Mouse (Mus musculus): ENCODE data around the gene Rab14. TPM values are rescaled to one million over a fixed set of nuclear protein-coding genes. Genes with fewer than 3 reads are reported as not detected.

Rab14 gene
- polyA plus RNA-seq, 1 experiment from 2014 or later = 239 TPM

GRCm38 (mm10) chr2:35208931-35209665 lies 8.2 kb upstream of the Rab14 start:
- WGBS (ENCODE audit: insufficient replicate concordance) = 68% methylated on average over 8 of the region's 8 CpGs
- ATAC-seq (replicated peaks; ENCODE audit: insufficient number of reproducible peaks, low FRiP score, low TSS enrichment) = no peak

GRCm38 (mm10) chr2:35208054-35208453 lies 7.1 kb upstream of the Rab14 start:
- H3K9me3 ChIP-seq (replicated peaks; ENCODE audit: control insufficient read depth, low read length) = no peaks in the 10 kb centered on the region

More at GRCm38 (mm10) chr2:35208931-35209665, 8.2 kb upstream of the Rab14 start:
- Histone ChIP-seq H3K36me3 (ENCODE audit: control insufficient read depth, insufficient read depth, low read length) (no peaks in the 10 kb centered on the region), H3K9ac (ENCODE audit: low read depth, low read length) (no peak overlapping the region), H3K9me3 (replicated peaks; ENCODE audit: control insufficient read depth, low read length) (no peaks in the 10 kb centered on the region), H3K27ac (ENCODE audit: low read depth, low read length) (no peak overlapping the region), H3K4me1 (ENCODE audit: control insufficient read depth, insufficient read depth, low read length) (no peaks in the 10 kb centered on the region), H3K4me3 (ENCODE audit: low read depth, low read length) (no peak overlapping the region), H3K4me2 (no peak overlapping the region), H3K27me3 (ENCODE audit: control insufficient read depth, insufficient read depth, low read length) (no peaks in the 10 kb centered on the region)

GRCm38 (mm10) chr2:35206761-35207160 lies 5.8 kb upstream of the Rab14 start:
- Histone ChIP-seq H3K4me2 (no peak overlapping the region), H3K27me3 (ENCODE audit: control insufficient read depth, insufficient read depth, low read length) (no peaks in the 10 kb centered on the region), H3K9ac (ENCODE audit: low read depth, low read length) (no peak overlapping the region), H3K36me3 (ENCODE audit: control insufficient read depth, insufficient read depth, low read length) (no peaks in the 10 kb centered on the region), H3K4me3 (ENCODE audit: low read depth, low read length) (no peak overlapping the region), H3K27ac (ENCODE audit: low read depth, low read length) (no peak overlapping the region), H3K9me3 (replicated peaks; ENCODE audit: control insufficient read depth, low read length) (no peaks in the 10 kb centered on the region), H3K4me1 (ENCODE audit: control insufficient read depth, insufficient read depth, low read length) (no peaks in the 10 kb centered on the region)
- ATAC-seq (replicated peaks; ENCODE audit: insufficient number of reproducible peaks, low FRiP score, low TSS enrichment) = no peak
- 73% methylated on average over 3 of the region's 3 CpGs for WGBS (ENCODE audit: insufficient replicate concordance)

More at GRCm38 (mm10) chr2:35208054-35208453, 7.1 kb upstream of the Rab14 start:
- ATAC-seq (replicated peaks; ENCODE audit: insufficient number of reproducible peaks, low FRiP score, low TSS enrichment) = no peak
- H3K9ac ChIP-seq (ENCODE audit: low read depth, low read length) = no peak overlapping the region
- H3K4me2 ChIP-seq = no peak overlapping the region
- no peaks in the 10 kb centered on the region for H3K4me1 ChIP-seq (ENCODE audit: control insufficient read depth, insufficient read depth, low read length)
- WGBS (ENCODE audit: insufficient replicate concordance) = 90% methylated on average over 3 of the region's 3 CpGs
- H3K4me3 ChIP-seq (ENCODE audit: low read depth, low read length) = no peak overlapping the region
- no peaks in the 10 kb centered on the region for H3K36me3 ChIP-seq (ENCODE audit: control insufficient read depth, insufficient read depth, low read length)
- H3K27me3 ChIP-seq (ENCODE audit: control insufficient read depth, insufficient read depth, low read length) = no peaks in the 10 kb centered on the region
- no peak overlapping the region for H3K27ac ChIP-seq (ENCODE audit: low read depth, low read length)

- no peak overlapping the region for H3K9ac ChIP-seq (ENCODE audit: low read depth, low read length)
- H3K4me1 ChIP-seq (ENCODE audit: control insufficient read depth, insufficient read depth, low read length) = peaks cover 6% of the 10 kb centered on the region; the same call in 1 of the 2 replicates
- H3K4me3 ChIP-seq (ENCODE audit: low read depth, low read length) = no peak overlapping the region
- no peaks in the 10 kb centered on the region for H3K9me3 ChIP-seq (replicated peaks; ENCODE audit: control insufficient read depth, low read length)
- no peak for ATAC-seq (replicated peaks; ENCODE audit: insufficient number of reproducible peaks, low FRiP score, low TSS enrichment)
- H3K36me3 ChIP-seq (ENCODE audit: control insufficient read depth, insufficient read depth, low read length) = no peaks in the 10 kb centered on the region
- H3K27me3 ChIP-seq (ENCODE audit: control insufficient read depth, insufficient read depth, low read length) = no peaks in the 10 kb centered on the region
- H3K4me2 ChIP-seq = no peak overlapping the region
- no peak overlapping the region for H3K27ac ChIP-seq (ENCODE audit: low read depth, low read length)
Measured at GRCm38 (mm10) chr2:35203729-35204128, 2.8 kb upstream of the Rab14 start.

- ATAC-seq (replicated peaks; ENCODE audit: insufficient number of reproducible peaks, low FRiP score, low TSS enrichment) = peak; percentile 79
- under 1% methylated on average over 86 of the region's 90 CpGs for WGBS (ENCODE audit: insufficient replicate concordance)
Measured at GRCm38 (mm10) chr2:35199971-35200897, 686 bp downstream of the Rab14 start.

GRCm38 (mm10) chr2:35199541-35199940 lies 1.4 kb downstream of the Rab14 start:
- Histone ChIP-seq H3K4me1 (ENCODE audit: control insufficient read depth, insufficient read depth, low read length) (peaks cover 6% of the 10 kb centered on the region; the same call in 1 of the 2 replicates), H3K4me2 (peak overlapping the region; percentile 92), H3K9ac (ENCODE audit: low read depth, low read length) (peak overlapping the region; percentile 99), H3K9me3 (replicated peaks; ENCODE audit: control insufficient read depth, low read length) (no peaks in the 10 kb centered on the region), H3K36me3 (ENCODE audit: control insufficient read depth, insufficient read depth, low read length) (no peaks in the 10 kb centered on the region), H3K27ac (ENCODE audit: low read depth, low read length) (peak overlapping the region; percentile 96; the same call in 1 of the 2 replicates), H3K27me3 (ENCODE audit: control insufficient read depth, insufficient read depth, low read length) (no peaks in the 10 kb centered on the region), H3K4me3 (ENCODE audit: low read depth, low read length) (peak overlapping the region; percentile 98)
- ATAC-seq (replicated peaks; ENCODE audit: insufficient number of reproducible peaks, low FRiP score, low TSS enrichment) = no peak
- 11% methylated on average over 5 of the region's 5 CpGs for WGBS (ENCODE audit: insufficient replicate concordance)

More at GRCm38 (mm10) chr2:35199971-35200897, 686 bp downstream of the Rab14 start:
- H3K27ac ChIP-seq (ENCODE audit: low read depth, low read length) = peak overlapping the region; percentile 96
- peak overlapping the region; percentile 99 for H3K9ac ChIP-seq (ENCODE audit: low read depth, low read length)
- H3K4me2 ChIP-seq = peak overlapping the region; percentile 92
- peaks cover 6% of the 10 kb centered on the region; the same call in 1 of the 2 replicates for H3K4me1 ChIP-seq (ENCODE audit: control insufficient read depth, insufficient read depth, low read length)
- H3K27me3 ChIP-seq (ENCODE audit: control insufficient read depth, insufficient read depth, low read length) = no peaks in the 10 kb centered on the region
- H3K9me3 ChIP-seq (replicated peaks; ENCODE audit: control insufficient read depth, low read length) = no peaks in the 10 kb centered on the region
- H3K36me3 ChIP-seq (ENCODE audit: control insufficient read depth, insufficient read depth, low read length) = no peaks in the 10 kb centered on the region
- peak overlapping the region; percentile 98 for H3K4me3 ChIP-seq (ENCODE audit: low read depth, low read length)

- Histone ChIP-seq H3K4me2 (no peak overlapping the region), H3K4me1 (ENCODE audit: control insufficient read depth, insufficient read depth, low read length) (peaks cover 6% of the 10 kb centered on the region; the same call in 1 of the 2 replicates), H3K36me3 (ENCODE audit: control insufficient read depth, insufficient read depth, low read length) (no peaks in the 10 kb centered on the region), H3K27me3 (ENCODE audit: control insufficient read depth, insufficient read depth, low read length) (no peaks in the 10 kb centered on the region), H3K9ac (ENCODE audit: low read depth, low read length) (no peak overlapping the region), H3K9me3 (replicated peaks; ENCODE audit: control insufficient read depth, low read length) (no peaks in the 10 kb centered on the region), H3K27ac (ENCODE audit: low read depth, low read length) (no peak overlapping the region), H3K4me3 (ENCODE audit: low read depth, low read length) (no peak overlapping the region)
- WGBS (ENCODE audit: insufficient replicate concordance) = 64% methylated on average over 6 of the region's 6 CpGs
- ATAC-seq (replicated peaks; ENCODE audit: insufficient number of reproducible peaks, low FRiP score, low TSS enrichment) = no peak
Measured at GRCm38 (mm10) chr2:35195626-35196544, 5.0 kb downstream of the Rab14 start.

GRCm38 (mm10) chr2:35193976-35194375 lies 6.9 kb downstream of the Rab14 start:
- H3K27ac ChIP-seq (ENCODE audit: low read depth, low read length) = no peak overlapping the region
- no peaks in the 10 kb centered on the region for H3K27me3 ChIP-seq (ENCODE audit: control insufficient read depth, insufficient read depth, low read length)
- no peak overlapping the region for H3K4me2 ChIP-seq
- H3K9me3 ChIP-seq (replicated peaks; ENCODE audit: control insufficient read depth, low read length) = no peaks in the 10 kb centered on the region
- 71% methylated on average over 1 of the region's 1 CpGs for WGBS (ENCODE audit: insufficient replicate concordance)
- no peaks in the 10 kb centered on the region for H3K36me3 ChIP-seq (ENCODE audit: control insufficient read depth, insufficient read depth, low read length)
- H3K4me3 ChIP-seq (ENCODE audit: low read depth, low read length) = no peak overlapping the region
- no peak for ATAC-seq (replicated peaks; ENCODE audit: insufficient number of reproducible peaks, low FRiP score, low TSS enrichment)
- H3K4me1 ChIP-seq (ENCODE audit: control insufficient read depth, insufficient read depth, low read length) = no peaks in the 10 kb centered on the region; the same call in 1 of the 2 replicates
- no peak overlapping the region for H3K9ac ChIP-seq (ENCODE audit: low read depth, low read length)

All from heart, embryonic 11.5 days (tissue).